Mouse (Mus musculus) forebrain, embryonic 13.5 days (tissue): ENCODE results near the gene Taok2. TPM values are rescaled to one million over a fixed set of nuclear protein-coding genes. Genes with fewer than 3 reads are reported as not detected.
A peak's percentile ranks its signal among the peaks of the same experiment; 100 is the strongest.

Experiments used
- ATAC-seq: fragments of 200-750 bp; cut with Nextera tagmentation; 2 replicates; pipeline ENCODE4 v1.8.0; 2017
- H3K27ac ChIP-seq: fragments of 300-500 bp; sonication (generic); 2 replicates; pipeline ENCODE4 v1.5.1; 2015; ENCODE audit warnings: inconsistent platforms, mild to moderate bottlenecking, moderate library complexity
- H3K27me3 ChIP-seq: fragments of 300-500 bp; sonication (generic); 2 replicates; pipeline ENCODE4 v1.6.1; 2015; ENCODE audit warnings: mild to moderate bottlenecking, inconsistent platforms
- H3K36me3 ChIP-seq: fragments of 300-500 bp; sonication (generic); 2 replicates; pipeline ENCODE4 v1.6.1; 2015; ENCODE audit warnings: mild to moderate bottlenecking, inconsistent platforms; ENCODE audit not compliant: poor library complexity, severe bottlenecking
- H3K4me1 ChIP-seq: fragments of 300-500 bp; sonication (generic); 2 replicates; pipeline ENCODE4 v1.6.1; 2015; ENCODE audit warnings: inconsistent platforms
- H3K4me2 ChIP-seq: fragments of 300-500 bp; sonication (generic); 2 replicates; pipeline ENCODE4 v1.6.1; 2015; ENCODE audit warnings: inconsistent platforms, mild to moderate bottlenecking, moderate library complexity
- H3K4me3 ChIP-seq: fragments of 300-500 bp; sonication (generic); 2 replicates; pipeline ENCODE4 v1.5.1; 2015; ENCODE audit warnings: mild to moderate bottlenecking, inconsistent platforms
- H3K9ac ChIP-seq: fragments of 300-500 bp; sonication (generic); 2 replicates; pipeline ENCODE4 v1.6.1; 2015; ENCODE audit warnings: mild to moderate bottlenecking, inconsistent platforms
- H3K9me3 ChIP-seq: fragments of 300-500 bp; sonication (generic); replicated peaks from 2 replicates; pipeline ENCODE4 v1.6.1; 2016; ENCODE audit warnings: inconsistent platforms
- WGBS: fragments of 180-500 bp; shearing (Covaris S2); methylation state at CpG from one replicate; pipeline ENCODE4 v1.1.7; 2015; 5-methylcytosine and 5-hydroxymethylcytosine counted together
- polyA plus RNA-seq: library from polyadenylated mRNA; unstranded; fragments of >200 nt; fragmentation: Nextera tagmentation; extraction: Ambion mirVana; gene quantifications from 2 replicates; pipeline ENCODE4 v1.2.1, GENCODE M21; 2015

The Taok2 gene
- polyA plus RNA-seq, 1 experiment from 2014 or later: 51.9 TPM

GRCm38 (mm10) chr7:126868003-126868402, 16.5 kb downstream of the Taok2 start:
- no peak overlapping the region for H3K9ac ChIP-seq
- no peak overlapping the region for H3K4me2 ChIP-seq
- no peak for ATAC-seq
- H3K4me3 ChIP-seq: no peak overlapping the region
- peaks cover 96% of the 10 kb centered on the region for H3K36me3 ChIP-seq
- H3K27ac ChIP-seq: no peak overlapping the region
- 86% methylated on average over 12 of the region's 12 CpGs for WGBS
- no peaks in the 10 kb centered on the region for H3K9me3 ChIP-seq
- H3K4me1 ChIP-seq: peaks cover 17% of the 10 kb centered on the region
- no peaks in the 10 kb centered on the region for H3K27me3 ChIP-seq

- WGBS: 83% methylated on average over 2 of the region's 2 CpGs
- Histone ChIP-seq H3K36me3 (peaks cover 91% of the 10 kb centered on the region), H3K4me1 (peaks cover 22% of the 10 kb centered on the region)
Measured at GRCm38 (mm10) chr7:126867534-126867933, 17.0 kb downstream of the Taok2 start.

GRCm38 (mm10) chr7:126863791-126864190, 20.7 kb downstream of the Taok2 start:
- 68% methylated on average over 6 of the region's 6 CpGs for WGBS
- Histone ChIP-seq H3K4me2 (peak overlapping the region; percentile 73), H3K9me3 (no peaks in the 10 kb centered on the region), H3K36me3 (peaks cover 65% of the 10 kb centered on the region), H3K27ac (peak overlapping the region; percentile 77), H3K9ac (peak overlapping the region; percentile 68), H3K27me3 (no peaks in the 10 kb centered on the region), H3K4me1 (peaks cover 33% of the 10 kb centered on the region), H3K4me3 (peak overlapping the region; percentile 65)
- ATAC-seq: no peak

More at GRCm38 (mm10) chr7:126867534-126867933, 17.0 kb downstream of the Taok2 start:
- H3K27me3 ChIP-seq: no peaks in the 10 kb centered on the region
- no peak overlapping the region for H3K27ac ChIP-seq
- no peak for ATAC-seq
- no peaks in the 10 kb centered on the region for H3K9me3 ChIP-seq
- H3K4me3 ChIP-seq: no peak overlapping the region
- H3K9ac ChIP-seq: no peak overlapping the region
- H3K4me2 ChIP-seq: no peak overlapping the region

- ATAC-seq: peak; percentile 75
Measured at GRCm38 (mm10) chr7:126862147-126862784, 22.2 kb downstream of the Taok2 start, which contains the start of gene Ino80e. TSS of gene Ino80e (minus strand) at chr7:126862377.

GRCm38 (mm10) chr7:126861429-126862130, 22.9 kb downstream of the Taok2 start, which contains the start of gene Hirip3:
TSS of gene Hirip3 (plus strand) at chr7:126861972.
- peak; percentile 93 for ATAC-seq
- peaks cover 65% of the 10 kb centered on the region for H3K36me3 ChIP-seq

More at GRCm38 (mm10) chr7:126862147-126862784, 22.2 kb downstream of the Taok2 start, which contains the start of gene Ino80e:
- Histone ChIP-seq H3K9ac (peak within 1 kb of the TSS; percentile 68), H3K4me3 (peak within 1 kb of the TSS; percentile 65), H3K9me3 (no peaks in the 10 kb centered on the region), H3K4me1 (peaks cover 33% of the 10 kb centered on the region), H3K27ac (peak within 1 kb of the TSS; percentile 77), H3K27me3 (no peaks in the 10 kb centered on the region), H3K36me3 (peaks cover 65% of the 10 kb centered on the region), H3K4me2 (peak within 1 kb of the TSS; percentile 73)
- WGBS: under 1% methylated on average over 41 of the region's 41 CpGs

GRCm38 (mm10) chr7:126860987-126861386, 23.5 kb downstream of the Taok2 start:
- Histone ChIP-seq H3K4me1 (peaks cover 33% of the 10 kb centered on the region), H3K36me3 (peaks cover 65% of the 10 kb centered on the region), H3K27me3 (no peaks in the 10 kb centered on the region), H3K9ac (peak overlapping the region; percentile 68), H3K9me3 (no peaks in the 10 kb centered on the region), H3K27ac (no peak overlapping the region), H3K4me3 (peak overlapping the region; percentile 65), H3K4me2 (peak overlapping the region; percentile 73)
- ATAC-seq: no peak
- 65% methylated on average over 5 of the region's 5 CpGs for WGBS

More at GRCm38 (mm10) chr7:126861429-126862130, 22.9 kb downstream of the Taok2 start, which contains the start of gene Hirip3:
- H3K27ac ChIP-seq: peak within 1 kb of the TSS; percentile 77
- peaks cover 33% of the 10 kb centered on the region for H3K4me1 ChIP-seq
- H3K27me3 ChIP-seq: no peaks in the 10 kb centered on the region
- peak within 1 kb of the TSS; percentile 65 for H3K4me3 ChIP-seq
- H3K9me3 ChIP-seq: no peaks in the 10 kb centered on the region
- peak within 1 kb of the TSS; percentile 73 for H3K4me2 ChIP-seq
- 4% methylated on average over 42 of the region's 42 CpGs for WGBS
- H3K9ac ChIP-seq: peak within 1 kb of the TSS; percentile 68

- no peaks in the 10 kb centered on the region for H3K27me3 ChIP-seq
- 75% methylated on average over 9 of the region's 9 CpGs for WGBS
- no peak overlapping the region for H3K4me3 ChIP-seq
- no peak for ATAC-seq
- no peak overlapping the region for H3K27ac ChIP-seq
- H3K9me3 ChIP-seq: no peaks in the 10 kb centered on the region
- peaks cover 79% of the 10 kb centered on the region for H3K36me3 ChIP-seq
- no peak overlapping the region for H3K9ac ChIP-seq
- no peak overlapping the region for H3K4me2 ChIP-seq
- H3K4me1 ChIP-seq: peaks cover 13% of the 10 kb centered on the region
Measured at GRCm38 (mm10) chr7:126856741-126857420, 27.6 kb downstream of the Taok2 start.

GRCm38 (mm10) chr7:126855641-126856040, 28.9 kb downstream of the Taok2 start:
- no peak for ATAC-seq

GRCm38 (mm10) chr7:126853454-126853853, 31.0 kb downstream of the Taok2 start:
- Histone ChIP-seq H3K4me1 (peaks cover 10% of the 10 kb centered on the region), H3K4me2 (no peak overlapping the region), H3K9ac (no peak overlapping the region), H3K36me3 (peaks cover 67% of the 10 kb centered on the region), H3K27ac (no peak overlapping the region), H3K9me3 (no peaks in the 10 kb centered on the region), H3K4me3 (no peak overlapping the region), H3K27me3 (peaks cover 15% of the 10 kb centered on the region)
- 84% methylated on average over 5 of the region's 5 CpGs for whole genome bisulfite sequencing
- no peak for ATAC-seq

More at GRCm38 (mm10) chr7:126855641-126856040, 28.9 kb downstream of the Taok2 start:
- peaks cover 5% of the 10 kb centered on the region for H3K4me1 ChIP-seq
- H3K4me3 ChIP-seq: no peak overlapping the region
- H3K4me2 ChIP-seq: no peak overlapping the region
- no peak overlapping the region for H3K9ac ChIP-seq
- H3K9me3 ChIP-seq: no peaks in the 10 kb centered on the region
- 72% methylated on average over 3 of the region's 3 CpGs for WGBS
- H3K27me3 ChIP-seq: no peaks in the 10 kb centered on the region
- H3K27ac ChIP-seq: no peak overlapping the region
- H3K36me3 ChIP-seq: peaks cover 82% of the 10 kb centered on the region

- 32% methylated on average over 12 of the region's 12 CpGs for WGBS
Measured at GRCm38 (mm10) chr7:126851192-126851591, 33.3 kb downstream of the Taok2 start.

GRCm38 (mm10) chr7:126850161-126850560, 34.3 kb downstream of the Taok2 start:
- no peak for ATAC-seq
- Histone ChIP-seq H3K4me3 (no peak overlapping the region), H3K4me1 (peaks cover 21% of the 10 kb centered on the region), H3K27ac (no peak overlapping the region), H3K27me3 (peaks cover 17% of the 10 kb centered on the region), H3K9me3 (no peaks in the 10 kb centered on the region), H3K9ac (no peak overlapping the region), H3K36me3 (peaks cover 34% of the 10 kb centered on the region), H3K4me2 (no peak overlapping the region)
- whole genome bisulfite sequencing: 84% methylated on average over 6 of the region's 6 CpGs

More at GRCm38 (mm10) chr7:126851192-126851591, 33.3 kb downstream of the Taok2 start:
- Histone ChIP-seq H3K9me3 (no peaks in the 10 kb centered on the region), H3K36me3 (peaks cover 44% of the 10 kb centered on the region), H3K4me2 (no peak overlapping the region), H3K4me3 (no peak overlapping the region), H3K4me1 (peaks cover 24% of the 10 kb centered on the region), H3K27me3 (peaks cover 17% of the 10 kb centered on the region), H3K9ac (peak overlapping the region; percentile 36; the same call in 1 of the 2 replicates), H3K27ac (no peak overlapping the region)
- ATAC-seq: no peak
